Mouse (Mus musculus) testis, adult 2 months (tissue): ENCODE data around the gene Rpl18a.

Source experiments
- CTCF ChIP-seq: fragments of 200-500 bp; IDR thresholded peaks from 2 replicates; pipeline ENCODE4 v1.5.1; 2012; ENCODE audit warnings: low read depth, mild to moderate bottlenecking, inconsistent platforms, low read length, moderate library complexity; ENCODE audit not compliant: control insufficient read depth, insufficient read depth, insufficient replicate concordance
- POLR2A ChIP-seq: fragments of 200-500 bp; IDR thresholded peaks from 2 replicates; pipeline ENCODE4 v1.6.1; 2012; ENCODE audit warnings: low read depth, mild to moderate bottlenecking, inconsistent platforms, low read length, moderate library complexity; ENCODE audit not compliant: control insufficient read depth

DNA sequence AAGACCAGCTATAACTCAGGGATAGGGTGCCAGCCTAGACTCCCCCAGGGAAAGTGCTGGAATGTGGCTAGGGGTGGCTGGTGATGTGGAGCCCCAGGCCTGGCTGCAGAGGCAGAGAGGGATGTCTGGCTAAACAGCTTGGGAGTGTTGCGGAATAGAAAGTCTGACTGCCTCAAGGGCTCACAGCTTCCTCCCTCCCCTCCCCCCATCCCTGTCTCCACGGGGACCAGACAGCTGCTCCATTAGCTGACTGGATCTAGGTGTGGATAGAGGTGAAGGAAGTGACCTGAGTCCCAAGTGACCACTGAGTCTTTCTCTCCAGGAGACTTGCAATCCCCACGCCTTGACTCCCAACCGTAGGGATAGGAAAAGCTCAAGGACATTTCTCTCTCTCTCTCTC lies 5.9 kb upstream of the Rpl18a start:
- TF ChIP-seq CTCF (no peak), POLR2A (no peak)
